Mouse (Mus musculus) kidney, adult 2 months (tissue): ENCODE results near the gene Pkd2.

Experiments used
- CTCF ChIP-seq: fragments of 200-500 bp; conservative IDR thresholded peaks from 2 replicates; pipeline ENCODE4 v1.5.1; 2011; ENCODE audit warnings: low read depth, mild to moderate bottlenecking, control low read depth, low read length, moderate library complexity, mixed read lengths; ENCODE audit not compliant: insufficient read depth, insufficient read length
- POLR2A ChIP-seq: fragments of 200-500 bp; IDR thresholded peaks from one replicate; pipeline ENCODE4 v1.6.1; 2011; ENCODE audit warnings: low read depth, low read length, control low read depth

GRCm38 (mm10) chr5:104460856-104461255 lies 1.6 kb downstream of the Pkd2 start:
- TF ChIP-seq CTCF (no peak), POLR2A (no peak)
